Mouse (Mus musculus) spleen, postnatal 14 days (tissue): ENCODE results near the gene Abcc4.

ENCODE experiments used
- DNase-seq, 2 experiments: peaks; one replicate each; pipeline ENCODE4 v3.0.0; 2021 to 2022; ENCODE audit warnings: low spot score in 2 of 2

Gene Abcc4

GRCm38 (mm10) chr14:118642140-118642539, 63.9 kb downstream of the Abcc4 start:
- no peak for DNase-seq

GRCm38 (mm10) chr14:118638447-118639275, 67.4 kb downstream of the Abcc4 start:
- DNase-seq, result no peak

GRCm38 (mm10) chr14:118635493-118636183, 70.4 kb downstream of the Abcc4 start:
- no peak for DNase-seq

- no peak for DNase-seq
Measured at GRCm38 (mm10) chr14:118629649-118630048, 76.4 kb downstream of the Abcc4 start.

- DNase-seq, result no peak
Measured at GRCm38 (mm10) chr14:118621449-118621789, 84.6 kb downstream of the Abcc4 start.

GRCm38 (mm10) chr14:118620773-118621448, 85.1 kb downstream of the Abcc4 start:
- no peak for DNase-seq

- peak in 1 of 2 experiments; percentile 25 for DNase-seq
Measured at GRCm38 (mm10) chr14:118616698-118617311, 89.2 kb downstream of the Abcc4 start.

GRCm38 (mm10) chr14:118613734-118614133, 92.3 kb downstream of the Abcc4 start:
- no peak for DNase-seq

GRCm38 (mm10) chr14:118611714-118612113, 94.3 kb downstream of the Abcc4 start:
- DNase-seq, result no peak

GRCm38 (mm10) chr14:118610786-118611185, 95.2 kb downstream of the Abcc4 start:
- DNase-seq, result no peak

- no peak for DNase-seq
Measured at GRCm38 (mm10) chr14:118608816-118609465, 97.1 kb downstream of the Abcc4 start.

GRCm38 (mm10) chr14:118608317-118608716, 97.7 kb downstream of the Abcc4 start:
- DNase-seq, result no peak

- no peak for DNase-seq
Measured at GRCm38 (mm10) chr14:118606476-118606875, 99.5 kb downstream of the Abcc4 start.

GRCm38 (mm10) chr14:118604903-118605302, 101.1 kb downstream of the Abcc4 start:
- no peak for DNase-seq

GRCm38 (mm10) chr14:118602031-118602430, 104.0 kb downstream of the Abcc4 start:
- no peak for DNase-seq

- DNase-seq, result no peak
Measured at GRCm38 (mm10) chr14:118600746-118601145, 105.3 kb downstream of the Abcc4 start.

GRCm38 (mm10) chr14:118598757-118599156, 107.3 kb downstream of the Abcc4 start:
- no peak for DNase-seq

GRCm38 (mm10) chr14:118594463-118594862, 111.6 kb downstream of the Abcc4 start:
- no peak for DNase-seq

- peak in 1 of 2 experiments; percentile 31 for DNase-seq
Measured at GRCm38 (mm10) chr14:118591477-118592403, 114.3 kb downstream of the Abcc4 start.

- no peak for DNase-seq
Measured at GRCm38 (mm10) chr14:118582333-118582941, 123.6 kb downstream of the Abcc4 start.
